Mouse (Mus musculus) liver, embryonic 13.5 days (tissue): ENCODE data around the gene Gdf11. TPM values are rescaled to one million over a fixed set of nuclear protein-coding genes. Genes with fewer than 3 reads are reported as not detected.
A peak's percentile ranks its signal among the peaks of the same experiment; 100 is the strongest.

Experiments used
- ATAC-seq: fragments of 200-750 bp; cut with Nextera tagmentation; 2 replicates; pipeline ENCODE4 v1.8.0; 2017; ENCODE audit warnings: low read depth, mild to moderate bottlenecking, moderate number of reproducible peaks, moderate library complexity
- DNase-seq: peaks from one replicate; pipeline ENCODE4 v3.0.0; 2022
- H3K27ac ChIP-seq: fragments of 300-500 bp; sonication (generic); 2 replicates; pipeline ENCODE4 v1.5.1; 2015; ENCODE audit warnings: moderate library complexity, mild to moderate bottlenecking, inconsistent platforms
- H3K27me3 ChIP-seq: fragments of 300-500 bp; sonication (generic); 2 replicates; pipeline ENCODE4 v1.6.1; 2015; ENCODE audit warnings: mild to moderate bottlenecking, inconsistent platforms
- H3K36me3 ChIP-seq: fragments of 300-500 bp; sonication (generic); 2 replicates; pipeline ENCODE4 v1.6.1; 2015; ENCODE audit warnings: mild to moderate bottlenecking, inconsistent platforms
- H3K4me1 ChIP-seq: fragments of 300-500 bp; sonication (generic); replicated peaks from 2 replicates; pipeline ENCODE4 v1.6.1; 2015; ENCODE audit warnings: inconsistent platforms
- H3K4me2 ChIP-seq: fragments of 300-500 bp; sonication (generic); 2 replicates; pipeline ENCODE4 v1.6.1; 2015; ENCODE audit warnings: inconsistent platforms, mild to moderate bottlenecking, moderate library complexity
- H3K4me3 ChIP-seq: fragments of 300-500 bp; sonication (generic); replicated peaks from 2 replicates; pipeline ENCODE4 v1.5.1; 2015; ENCODE audit warnings: mild to moderate bottlenecking, inconsistent platforms
- H3K9ac ChIP-seq: fragments of 300-500 bp; sonication (generic); 2 replicates; pipeline ENCODE4 v1.6.1; 2015; ENCODE audit warnings: mild to moderate bottlenecking, inconsistent platforms
- H3K9me3 ChIP-seq: fragments of 300-500 bp; sonication (generic); replicated peaks from 2 replicates; pipeline ENCODE4 v1.6.1; 2016; ENCODE audit warnings: inconsistent platforms
- WGBS: fragments of 180-500 bp; shearing (Covaris S2); methylation state at CpG from one replicate; pipeline ENCODE4 v1.1.7; 2015; ENCODE audit not compliant: insufficient replicate concordance; 5-methylcytosine and 5-hydroxymethylcytosine counted together
- polyA plus RNA-seq: library from polyadenylated mRNA; unstranded; fragments of >200 nt; fragmentation: Nextera tagmentation; extraction: Ambion mirVana; gene quantifications from 2 replicates; pipeline ENCODE4 v1.2.1, GENCODE M21; 2015

The Gdf11 gene
- polyA plus RNA-seq, 1 experiment from 2014 or later = 0.43 TPM

DNA sequence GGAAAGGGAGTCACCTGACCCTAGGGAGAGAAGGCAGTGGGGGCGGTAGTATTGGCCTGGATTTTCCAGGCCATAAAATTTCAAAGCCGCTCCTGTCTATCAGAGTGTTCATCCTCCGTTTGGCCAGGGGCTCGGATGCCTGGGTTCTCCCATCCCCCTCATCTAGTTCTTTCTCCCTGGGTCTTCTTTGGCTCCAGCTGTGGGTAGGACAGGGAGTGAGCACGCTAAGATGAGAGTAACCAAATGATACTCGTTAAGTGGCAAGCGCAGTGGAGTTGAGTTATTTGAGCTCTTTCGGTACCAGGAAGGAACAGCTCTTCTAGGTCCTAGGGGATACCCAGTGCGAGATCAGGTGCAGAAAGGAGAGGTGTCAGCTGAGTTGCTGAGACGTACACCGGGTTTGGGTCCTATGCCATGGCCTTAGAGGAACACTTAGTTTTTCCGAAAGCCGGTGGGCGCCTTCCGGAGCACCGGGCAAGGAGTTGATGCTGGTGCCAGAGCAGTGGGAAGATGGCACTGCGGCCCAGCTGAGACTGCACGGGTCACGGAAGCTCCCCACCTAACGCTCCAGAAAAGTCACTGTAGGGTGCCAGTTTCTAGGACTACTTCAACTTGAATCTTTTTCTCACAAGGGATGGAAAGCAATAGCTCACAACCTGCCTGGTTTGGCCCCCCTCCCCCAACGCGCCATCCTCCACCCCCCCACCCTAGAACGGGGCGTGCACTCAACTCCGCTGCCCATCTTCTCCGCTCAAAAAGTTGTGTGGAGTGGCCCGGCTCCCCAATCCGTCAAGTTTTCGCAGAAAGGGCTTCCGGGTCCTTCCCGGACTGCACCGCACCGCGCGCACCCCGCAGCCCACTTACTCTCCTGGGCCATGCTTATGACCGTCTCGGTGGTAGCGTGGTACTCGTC, 879 bp downstream of the Gdf11 start:
- Histone ChIP-seq H3K4me3 (peak overlapping the region; percentile 64), H3K36me3 (no peaks in the 10 kb centered on the region), H3K27ac (no peak overlapping the region), H3K4me2 (peak overlapping the region; percentile 82), H3K9me3 (no peaks in the 10 kb centered on the region), H3K27me3 (peaks cover 80% of the 10 kb centered on the region), H3K4me1 (peaks cover 40% of the 10 kb centered on the region), H3K9ac (peak overlapping the region; percentile 61)
- ATAC-seq = no peak
- no peak for DNase-seq
- 2% methylated on average over 40 of the region's 40 CpGs for WGBS

DNA sequence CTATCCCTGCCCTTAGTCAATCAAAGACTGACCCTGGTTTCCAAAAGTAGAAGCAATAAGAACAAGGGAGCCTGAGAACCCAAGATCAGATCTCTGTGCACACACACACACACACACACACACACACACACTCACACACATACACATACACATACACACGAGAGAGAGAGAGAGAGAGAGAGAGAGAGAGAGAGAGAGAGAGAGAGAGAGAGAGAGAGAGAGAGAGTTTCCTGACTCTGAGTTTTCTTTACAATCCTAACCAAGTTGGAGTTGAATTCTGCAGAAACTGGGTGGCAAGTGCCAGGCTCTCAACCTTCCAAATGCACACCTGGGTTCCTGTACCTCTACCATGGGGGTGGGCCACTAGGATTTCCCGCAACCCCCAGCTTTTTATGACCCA, 1.7 kb downstream of the Gdf11 start:
- peaks cover 72% of the 10 kb centered on the region for H3K27me3 ChIP-seq
- peak overlapping the region; percentile 82 for H3K4me2 ChIP-seq
- DNase-seq (no peak), ATAC-seq (no peak)
- H3K9me3 ChIP-seq = no peaks in the 10 kb centered on the region
- H3K4me1 ChIP-seq = peaks cover 48% of the 10 kb centered on the region
- H3K9ac ChIP-seq = no peak overlapping the region
- H3K4me3 ChIP-seq = peak overlapping the region; percentile 64
- no peak overlapping the region for H3K27ac ChIP-seq
- no peaks in the 10 kb centered on the region for H3K36me3 ChIP-seq
- 48% methylated on average over 1 of the region's 2 CpGs for WGBS

DNA sequence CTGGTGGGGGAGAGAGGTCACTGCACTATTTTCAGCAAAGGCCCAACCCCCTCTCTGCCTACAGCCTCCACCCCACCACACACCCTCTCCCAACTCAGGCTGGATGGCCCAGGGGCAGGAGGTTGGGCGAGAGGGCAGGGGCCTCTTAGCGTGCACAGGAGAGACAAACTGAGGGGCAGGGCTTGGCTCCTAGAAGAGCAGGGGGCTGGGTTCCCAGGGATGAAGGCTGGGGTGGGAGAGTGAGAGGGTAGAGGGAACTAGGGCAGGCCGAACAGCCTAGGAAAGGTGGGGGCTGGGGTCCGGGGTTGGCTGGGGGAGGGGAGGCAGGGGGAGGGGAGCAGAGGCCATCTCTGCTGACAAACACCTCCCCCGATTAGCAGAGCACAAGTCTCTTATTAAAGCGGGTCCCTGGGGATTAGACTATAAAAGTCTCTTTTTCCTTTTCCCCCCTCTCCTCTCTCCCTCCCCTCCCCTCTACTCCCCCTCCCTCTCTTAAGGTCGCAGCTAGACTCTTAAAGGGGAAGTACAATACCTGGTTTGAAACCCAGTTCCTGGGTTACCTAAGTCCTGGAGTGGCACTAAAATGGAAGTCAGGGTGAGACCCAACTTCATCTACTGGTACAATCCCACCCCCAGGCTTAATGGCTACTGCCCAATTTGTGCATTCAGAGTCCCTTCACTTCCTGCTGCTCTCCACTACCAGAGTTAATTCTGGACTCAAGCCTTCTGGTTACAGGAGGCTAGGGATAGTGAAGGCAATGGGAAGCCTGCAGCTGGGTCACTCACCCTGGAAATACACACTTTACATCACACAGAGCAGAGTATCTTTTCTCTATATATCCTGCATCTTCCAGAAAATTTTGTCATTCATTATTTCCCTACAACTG, 2.3 kb downstream of the Gdf11 start:
- no peak for DNase-seq
- H3K4me3 ChIP-seq = peak overlapping the region; percentile 21
- peak overlapping the region; percentile 13; the same call in 1 of the 2 replicates for H3K9ac ChIP-seq
- peaks cover 51% of the 10 kb centered on the region for H3K4me1 ChIP-seq
- peak; percentile 75 for ATAC-seq
- H3K27me3 ChIP-seq = peaks cover 66% of the 10 kb centered on the region
- H3K36me3 ChIP-seq = no peaks in the 10 kb centered on the region
- WGBS = 4% methylated on average over 7 of the region's 7 CpGs
- peak overlapping the region; percentile 82 for H3K4me2 ChIP-seq
- no peaks in the 10 kb centered on the region for H3K9me3 ChIP-seq
- peak overlapping the region; percentile 23; the same call in 1 of the 2 replicates for H3K27ac ChIP-seq

DNA sequence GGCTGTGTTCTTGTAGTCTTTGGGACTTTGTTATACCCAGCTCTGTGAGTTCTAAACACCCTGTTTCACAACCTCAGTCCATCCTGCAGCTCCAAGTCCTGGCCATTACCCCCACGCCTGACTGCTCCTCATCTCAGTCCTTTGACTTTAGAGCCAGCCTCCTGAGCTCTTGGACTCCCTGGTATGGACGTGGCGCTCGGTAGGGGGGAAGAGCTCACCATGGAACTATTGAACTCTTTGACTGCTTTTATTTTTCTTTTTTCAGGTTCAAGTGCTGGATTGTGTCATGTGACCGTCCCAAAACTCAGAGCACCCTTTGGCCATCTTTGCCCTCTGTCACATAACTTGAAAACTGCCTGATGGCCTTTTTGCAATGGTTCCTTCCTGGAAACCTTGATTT, 9.5 kb downstream of the Gdf11 start:
- no peak for ATAC-seq
- 77% methylated on average over 5 of the region's 5 CpGs for WGBS
- DNase-seq = no peak

DNA sequence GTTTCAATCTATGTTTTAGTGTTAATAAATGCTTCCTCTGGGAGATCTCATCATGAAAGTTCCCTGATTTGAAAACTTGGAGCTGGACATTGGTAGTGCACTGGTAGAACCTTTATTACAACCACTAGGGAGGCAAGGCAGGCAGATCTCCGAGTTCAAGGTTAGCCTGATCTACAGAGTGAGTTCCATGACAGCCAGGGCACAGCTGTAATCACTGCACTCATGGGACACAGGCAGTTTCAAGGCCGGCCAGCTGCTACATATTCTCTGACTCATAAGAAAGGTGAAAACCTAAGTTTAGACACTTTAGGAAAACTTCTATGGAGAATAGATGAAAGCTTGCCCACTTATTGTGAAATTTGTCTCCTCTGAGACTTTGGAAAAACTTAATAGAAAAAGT, 12.7 kb downstream of the Gdf11 start:
- no peak overlapping the region for H3K9ac ChIP-seq
- DNase-seq (no peak), ATAC-seq (no peak)
- H3K4me3 ChIP-seq = no peak overlapping the region
- no peak overlapping the region for H3K27ac ChIP-seq
- H3K36me3 ChIP-seq = peaks cover 33% of the 10 kb centered on the region
- H3K4me1 ChIP-seq = no peaks in the 10 kb centered on the region
- H3K27me3 ChIP-seq = no peaks in the 10 kb centered on the region
- no peaks in the 10 kb centered on the region for H3K9me3 ChIP-seq
- no peak overlapping the region for H3K4me2 ChIP-seq
- 82% methylated on average over 2 of the region's 2 CpGs for WGBS

More for the DNA sequence above, 9.5 kb downstream of the Gdf11 start:
- Histone ChIP-seq H3K27ac (no peak overlapping the region), H3K36me3 (peaks cover 10% of the 10 kb centered on the region), H3K4me2 (no peak overlapping the region), H3K27me3 (no peaks in the 10 kb centered on the region), H3K4me3 (no peak overlapping the region), H3K9me3 (no peaks in the 10 kb centered on the region), H3K4me1 (peaks cover 24% of the 10 kb centered on the region), H3K9ac (no peak overlapping the region)

DNA sequence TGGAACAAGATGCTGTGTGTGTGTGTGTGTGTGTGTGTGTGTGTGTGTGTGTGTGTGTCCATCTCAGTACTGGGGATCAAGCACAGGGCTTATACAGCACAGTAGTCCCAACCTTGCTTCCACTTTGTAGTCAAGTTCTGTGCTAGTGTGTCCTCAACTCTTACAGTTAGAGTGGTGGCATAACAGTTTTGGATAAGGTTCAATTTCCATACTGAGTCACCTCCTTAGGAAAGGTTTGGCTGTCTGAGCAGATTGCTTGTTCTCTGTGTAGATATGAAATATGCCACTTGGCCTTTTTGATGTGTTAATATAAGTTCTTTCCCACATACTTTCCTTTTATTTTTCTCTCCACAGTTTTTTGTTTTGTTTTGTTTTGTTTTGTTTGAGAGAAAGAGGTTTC, 13.2 kb downstream of the Gdf11 start:
- Histone ChIP-seq H3K4me1 (no peaks in the 10 kb centered on the region), H3K4me3 (no peak overlapping the region), H3K36me3 (peaks cover 38% of the 10 kb centered on the region), H3K27me3 (no peaks in the 10 kb centered on the region), H3K4me2 (no peak overlapping the region), H3K9me3 (no peaks in the 10 kb centered on the region), H3K9ac (no peak overlapping the region), H3K27ac (no peak overlapping the region)
- no peak for ATAC-seq
- no peak for DNase-seq

DNA sequence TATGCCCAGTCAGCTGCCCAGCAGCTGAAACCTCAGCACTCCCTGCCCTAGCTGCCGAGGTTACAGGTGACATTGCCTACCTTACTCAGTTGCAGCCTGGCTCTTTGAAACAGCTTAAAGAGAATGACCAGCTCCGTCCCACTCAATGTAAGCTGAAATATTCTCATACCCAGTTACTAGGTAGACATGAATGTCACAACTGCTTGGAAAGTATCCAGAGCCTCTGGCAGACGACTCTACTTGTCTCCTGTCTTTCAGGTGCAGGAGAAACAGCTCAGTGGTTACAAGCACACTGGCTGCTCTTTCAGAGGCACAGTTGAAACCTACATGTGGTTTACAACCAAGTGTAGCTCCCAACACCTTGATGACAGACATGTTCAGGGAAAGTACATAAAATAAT, 21.2 kb downstream of the Gdf11 start:
- Histone ChIP-seq H3K4me2 (no peak overlapping the region), H3K27me3 (no peaks in the 10 kb centered on the region), H3K4me1 (no peaks in the 10 kb centered on the region), H3K4me3 (no peak overlapping the region), H3K36me3 (peaks cover 70% of the 10 kb centered on the region), H3K9me3 (no peaks in the 10 kb centered on the region), H3K27ac (no peak overlapping the region), H3K9ac (no peak overlapping the region)
- DNase-seq = no peak
- 68% methylated on average over 3 of the region's 3 CpGs for WGBS
- ATAC-seq = no peak

DNA sequence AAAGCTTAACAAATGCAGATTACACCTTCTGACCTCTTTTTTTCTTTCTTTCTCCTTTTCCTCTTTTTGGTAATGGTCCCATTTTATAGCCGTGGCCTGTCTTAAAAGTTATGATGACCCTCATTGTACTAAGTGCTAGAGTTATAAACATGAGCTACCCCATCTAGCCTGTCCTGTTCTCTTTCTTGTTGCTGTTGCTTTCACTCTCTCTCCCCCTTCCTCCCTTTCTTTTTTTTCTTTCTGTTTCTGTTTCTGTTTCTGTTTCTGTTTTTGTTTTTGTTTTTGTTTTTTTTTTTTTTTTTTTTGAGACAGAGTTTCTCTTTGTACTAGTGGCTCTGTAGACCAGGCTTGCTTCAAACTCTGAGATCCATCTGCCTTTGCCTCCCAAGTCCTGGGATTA, 25.0 kb downstream of the Gdf11 start:
- Histone ChIP-seq H3K27me3 (no peaks in the 10 kb centered on the region), H3K9ac (no peak overlapping the region), H3K4me1 (no peaks in the 10 kb centered on the region; the same call in 1 of the 2 replicates), H3K27ac (no peak overlapping the region), H3K9me3 (no peaks in the 10 kb centered on the region), H3K36me3 (peaks cover 57% of the 10 kb centered on the region), H3K4me3 (no peak overlapping the region), H3K4me2 (no peak overlapping the region)
- DNase-seq (no peak), ATAC-seq (no peak)
- WGBS = 82% methylated on average over 1 of the region's 1 CpGs

DNA sequence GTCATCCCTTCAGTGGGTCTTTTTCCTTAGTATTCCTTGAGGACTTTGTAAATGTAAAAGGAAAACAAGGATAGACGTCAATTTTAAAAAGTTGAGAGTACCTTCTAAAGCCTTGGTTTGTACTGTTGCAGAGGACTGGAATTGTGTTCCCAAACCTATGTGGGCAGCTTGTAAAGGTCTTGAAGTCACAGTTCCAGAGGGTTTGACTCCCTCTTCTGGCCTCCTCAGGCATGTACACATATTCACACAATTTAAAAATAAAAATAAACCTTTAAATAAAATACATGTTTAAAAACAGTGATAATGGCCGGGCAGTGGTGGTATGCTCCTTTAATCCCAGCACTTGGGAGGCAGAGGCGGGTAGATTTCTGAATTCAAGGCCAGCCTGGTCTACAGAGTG, 25.5 kb downstream of the Gdf11 start:
- Histone ChIP-seq H3K36me3 (peaks cover 57% of the 10 kb centered on the region), H3K4me3 (no peak overlapping the region), H3K9ac (no peak overlapping the region), H3K27me3 (no peaks in the 10 kb centered on the region), H3K4me1 (no peaks in the 10 kb centered on the region; the same call in 1 of the 2 replicates), H3K9me3 (no peaks in the 10 kb centered on the region), H3K4me2 (no peak overlapping the region), H3K27ac (no peak overlapping the region)
- ATAC-seq (no peak), DNase-seq (no peak)
- WGBS = 71% methylated on average over 3 of the region's 3 CpGs

DNA sequence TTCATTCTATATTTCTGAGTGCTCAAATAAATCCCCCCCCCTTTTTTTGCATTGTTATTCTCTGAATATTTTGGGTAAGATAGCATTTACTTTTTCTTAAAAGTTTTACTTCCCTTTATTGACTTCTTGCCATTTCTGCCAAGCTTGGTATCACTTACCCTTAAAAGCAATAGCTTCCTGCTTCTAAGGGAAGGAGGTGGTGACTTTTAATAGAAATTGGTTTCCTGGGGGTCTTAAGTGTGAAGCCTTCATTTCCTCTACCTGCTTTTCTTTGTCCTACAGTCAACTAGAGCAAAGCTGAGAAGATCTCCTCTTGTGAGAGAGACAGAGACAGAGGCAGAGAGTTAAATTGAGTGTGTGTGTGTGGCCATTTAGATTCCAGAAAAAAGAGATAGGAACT, 30.3 kb downstream of the Gdf11 start:
- no peak overlapping the region for H3K27ac ChIP-seq
- no peaks in the 10 kb centered on the region for H3K27me3 ChIP-seq
- H3K9ac ChIP-seq = no peak overlapping the region
- H3K4me1 ChIP-seq = no peaks in the 10 kb centered on the region; the same call in 1 of the 2 replicates
- H3K4me2 ChIP-seq = no peak overlapping the region
- no peak overlapping the region for H3K4me3 ChIP-seq
- DNase-seq (no peak), ATAC-seq (no peak)
- H3K9me3 ChIP-seq = no peaks in the 10 kb centered on the region
- peaks cover 59% of the 10 kb centered on the region for H3K36me3 ChIP-seq

DNA sequence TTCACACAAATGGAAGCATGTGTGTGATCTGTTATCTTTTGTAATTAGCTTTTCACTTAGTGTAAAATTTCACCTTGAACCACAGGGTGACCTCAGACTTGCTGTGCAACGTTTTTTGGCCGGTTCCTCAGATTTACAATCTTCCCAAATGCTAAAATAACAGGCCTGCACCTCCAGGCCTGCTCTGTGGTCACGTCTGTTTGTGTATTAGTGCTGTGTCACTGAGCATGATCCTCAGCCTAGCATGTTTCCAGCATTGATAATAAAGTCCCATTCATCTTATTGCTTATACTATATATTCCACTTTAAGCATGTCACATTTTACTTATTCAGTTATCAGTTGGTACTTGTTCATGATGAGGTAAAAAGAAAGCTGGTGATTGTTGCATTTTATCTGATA, 41.2 kb downstream of the Gdf11 start:
- no peak overlapping the region for H3K4me3 ChIP-seq
- no peak overlapping the region for H3K27ac ChIP-seq
- no peaks in the 10 kb centered on the region for H3K27me3 ChIP-seq
- peaks cover 6% of the 10 kb centered on the region; the same call in 1 of the 2 replicates for H3K4me1 ChIP-seq
- no peak overlapping the region for H3K9ac ChIP-seq
- ATAC-seq (no peak), DNase-seq (no peak)
- H3K9me3 ChIP-seq = no peaks in the 10 kb centered on the region
- H3K36me3 ChIP-seq = peaks cover 57% of the 10 kb centered on the region
- 54% methylated on average over 3 of the region's 3 CpGs for WGBS
- H3K4me2 ChIP-seq = no peak overlapping the region
